Mouse (Mus musculus) limb, embryonic 14.5 days (tissue): ENCODE data around the gene BC067074. TPM values are rescaled to one million over a fixed set of nuclear protein-coding genes. Genes with fewer than 3 reads are reported as not detected.

Experiments
- ATAC-seq: fragments of 200-750 bp; cut with Nextera tagmentation; 2 replicates; pipeline ENCODE4 v1.8.0; 2017; ENCODE audit warnings: low read depth, moderate number of reproducible peaks, moderate TSS enrichment; ENCODE audit not compliant: low FRiP score
- DNase-seq: peaks from one replicate; pipeline ENCODE4 v3.0.0-alpha.2; 2015; ENCODE audit warnings: low spot score
- H3K27ac ChIP-seq: fragments of 300-500 bp; sonication (generic); replicated peaks from 2 replicates; pipeline ENCODE4 v1.5.1; 2014; ENCODE audit warnings: low read depth, mild to moderate bottlenecking, low read length, moderate library complexity, mixed read lengths
- H3K27me3 ChIP-seq: fragments of 300-500 bp; sonication (generic); 2 replicates; pipeline ENCODE4 v1.6.1; 2014; ENCODE audit warnings: low read length, mixed read lengths; ENCODE audit not compliant: control insufficient read depth, insufficient read depth
- H3K36me3 ChIP-seq: fragments of 300-500 bp; sonication (generic); 2 replicates; pipeline ENCODE4 v1.6.1; 2014; ENCODE audit warnings: mild to moderate bottlenecking, low read length, moderate library complexity, mixed read lengths; ENCODE audit not compliant: control insufficient read depth, insufficient read depth
- H3K4me1 ChIP-seq: fragments of 300-500 bp; sonication (generic); 2 replicates; pipeline ENCODE4 v1.6.1; 2014; ENCODE audit warnings: antibody characterized with exemption, low read length, mixed read lengths; ENCODE audit not compliant: control insufficient read depth, insufficient read depth
- H3K4me2 ChIP-seq: fragments of 300-500 bp; sonication (generic); replicated peaks from 2 replicates; pipeline ENCODE4 v1.6.1; 2014; ENCODE audit warnings: low read depth, mild to moderate bottlenecking, low read length, moderate library complexity; ENCODE audit not compliant: severe bottlenecking
- H3K4me3 ChIP-seq: fragments of 300-500 bp; sonication (generic); replicated peaks from 2 replicates; pipeline ENCODE4 v1.5.1; 2014; ENCODE audit warnings: low read length
- H3K9ac ChIP-seq: fragments of 300-500 bp; sonication (generic); 2 replicates; pipeline ENCODE4 v1.6.1; 2014; ENCODE audit warnings: mild to moderate bottlenecking, low read depth, low read length, moderate library complexity; ENCODE audit not compliant: severe bottlenecking
- H3K9me3 ChIP-seq: fragments of 300-500 bp; sonication (generic); 2 replicates; pipeline ENCODE4 v1.6.1; 2016; ENCODE audit warnings: low read length; ENCODE audit not compliant: control insufficient read depth
- POLR2A ChIP-seq: fragments of 200-500 bp; IDR thresholded peaks from 2 replicates; pipeline ENCODE4 v1.8.0; 2012; ENCODE audit warnings: inconsistent platforms, mild to moderate bottlenecking, moderate library complexity, borderline replicate concordance; ENCODE audit not compliant: insufficient read depth, insufficient read length; ENCODE audit errors: extremely low read depth
- WGBS: fragments of 180-500 bp; shearing (Covaris S2); extraction: QIAGEN DNeasy Blood & Tissue Kit; methylation state at CpG from one replicate; pipeline ENCODE4 v1.1.7; 2014; 5-methylcytosine and 5-hydroxymethylcytosine counted together
- polyA plus RNA-seq, 2 experiments: library from polyadenylated mRNA; depleted of rRNA in 1 of 2; stranded (reverse) in 1 of 2; unstranded in 1 of 2; fragments of >200 nt; fragmentation: Nextera tagmentation in 1 of 2; extraction: Ambion mirVana in 1 of 2; gene quantifications; 2 replicates each; pipeline versions ENCODE4 v1.2.1 to v1.2.3; 2012 to 2014

The BC067074 gene
- polyA plus RNA-seq, 2 experiments: 8.6 to 21.9 TPM

DNA sequence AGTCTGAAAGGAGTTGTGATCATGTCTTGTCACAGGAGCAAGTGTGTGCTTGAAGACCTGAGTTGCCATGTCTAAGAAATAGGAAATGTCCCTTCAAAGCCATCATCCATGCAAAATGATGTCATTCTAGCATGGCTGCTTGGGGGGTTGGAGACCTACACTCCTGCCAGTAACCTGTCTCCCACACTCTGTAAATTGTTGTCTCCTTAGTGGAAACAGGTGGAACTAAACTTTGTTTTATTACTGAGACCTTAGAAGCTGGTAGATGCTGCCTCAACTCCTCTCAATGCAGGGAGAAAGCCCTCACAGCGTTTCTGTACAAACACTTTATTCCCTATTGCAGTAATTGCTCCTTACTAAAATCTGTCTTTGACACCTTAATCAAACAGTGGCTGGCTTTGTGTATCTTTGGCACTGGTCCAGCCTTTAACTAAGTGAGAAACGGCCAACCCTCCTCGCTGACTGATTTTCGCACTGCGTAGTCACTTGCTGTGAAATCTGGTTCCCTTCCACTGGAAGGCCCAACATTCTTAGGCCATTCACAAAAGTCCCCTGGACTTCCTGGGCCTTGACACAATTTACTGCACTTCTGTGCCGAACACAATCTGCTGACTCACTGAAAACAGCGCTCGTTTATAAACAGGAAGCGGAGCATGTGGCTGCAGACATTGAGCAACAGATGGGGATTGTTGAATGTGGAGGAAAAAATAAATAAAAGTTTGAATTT, 125.0 kb downstream of the BC067074 start:
- Histone ChIP-seq H3K4me3 (no peak overlapping the region), H3K36me3 (no peaks in the 10 kb centered on the region), H3K4me1 (peaks cover 4% of the 10 kb centered on the region; the same call in 1 of the 2 replicates), H3K27ac (0 out of 2 replicates have a peak overlapping the region, but pooled peaks have one; percentile 22), H3K27me3 (no peaks in the 10 kb centered on the region), H3K9me3 (no peaks in the 10 kb centered on the region), H3K4me2 (no peak overlapping the region), H3K9ac (no peak overlapping the region)
- peak; percentile 53; the same call in 1 of the 2 replicates for ATAC-seq
- TF ChIP-seq POLR2A: no peak
- DNase-seq: peak; percentile 42
- 23% methylated on average over 9 of the region's 9 CpGs for WGBS

DNA sequence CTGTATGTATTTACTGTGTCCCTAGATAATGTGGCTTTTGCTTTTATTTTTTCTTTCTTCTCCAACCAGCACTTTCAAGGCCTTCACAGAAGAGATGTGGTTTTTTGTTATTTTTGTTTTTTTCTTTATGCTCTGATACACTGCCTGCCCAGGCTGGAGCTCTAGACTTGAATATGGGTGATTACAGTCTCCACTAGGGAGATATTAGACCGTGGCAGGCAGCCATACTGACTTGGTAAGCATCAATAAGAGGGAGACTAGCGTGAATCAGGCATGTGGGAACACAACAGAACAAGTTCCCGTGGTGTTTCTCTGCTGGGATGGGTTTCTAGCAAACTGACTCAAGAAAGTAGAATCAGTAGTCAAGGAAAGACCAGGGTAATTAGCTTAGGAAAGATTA, 125.7 kb downstream of the BC067074 start:
- Histone ChIP-seq H3K9ac (no peak overlapping the region), H3K36me3 (no peaks in the 10 kb centered on the region), H3K9me3 (no peaks in the 10 kb centered on the region), H3K27me3 (no peaks in the 10 kb centered on the region), H3K4me2 (no peak overlapping the region), H3K27ac (no peak overlapping the region), H3K4me1 (peaks cover 4% of the 10 kb centered on the region; the same call in 1 of the 2 replicates), H3K4me3 (no peak overlapping the region)
- DNase-seq (no peak), ATAC-seq (no peak)
- TF ChIP-seq POLR2A: no peak
- whole genome bisulfite sequencing: 53% methylated on average over 3 of the region's 3 CpGs

DNA sequence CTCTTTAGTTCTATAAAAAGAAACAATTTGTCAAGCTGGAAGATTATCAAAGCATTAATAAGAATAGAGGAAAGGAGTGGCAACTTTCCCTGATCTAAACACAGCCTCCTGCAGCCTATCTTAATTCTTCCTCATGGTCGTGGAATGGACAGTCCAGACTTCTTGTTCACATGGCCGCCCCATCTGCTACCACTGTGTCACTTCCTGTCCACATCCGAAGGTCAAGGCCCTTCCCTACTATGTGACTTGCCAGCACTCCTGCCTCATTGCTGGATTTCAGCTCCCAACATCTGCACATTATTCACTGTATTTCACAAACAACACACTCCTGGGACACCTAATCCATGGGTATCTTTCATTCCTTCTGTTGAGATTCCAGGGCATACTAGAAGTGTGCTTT, 128.5 kb downstream of the BC067074 start:
- TF ChIP-seq POLR2A: no peak
- Histone ChIP-seq H3K9ac (no peak overlapping the region), H3K4me3 (no peak overlapping the region), H3K27ac (no peak overlapping the region), H3K9me3 (no peaks in the 10 kb centered on the region), H3K4me1 (peaks cover 4% of the 10 kb centered on the region; the same call in 1 of the 2 replicates), H3K27me3 (no peaks in the 10 kb centered on the region), H3K4me2 (no peak overlapping the region), H3K36me3 (no peaks in the 10 kb centered on the region)
- 60% methylated on average over 3 of the region's 3 CpGs for WGBS
- no peak for DNase-seq
- no peak for ATAC-seq

DNA sequence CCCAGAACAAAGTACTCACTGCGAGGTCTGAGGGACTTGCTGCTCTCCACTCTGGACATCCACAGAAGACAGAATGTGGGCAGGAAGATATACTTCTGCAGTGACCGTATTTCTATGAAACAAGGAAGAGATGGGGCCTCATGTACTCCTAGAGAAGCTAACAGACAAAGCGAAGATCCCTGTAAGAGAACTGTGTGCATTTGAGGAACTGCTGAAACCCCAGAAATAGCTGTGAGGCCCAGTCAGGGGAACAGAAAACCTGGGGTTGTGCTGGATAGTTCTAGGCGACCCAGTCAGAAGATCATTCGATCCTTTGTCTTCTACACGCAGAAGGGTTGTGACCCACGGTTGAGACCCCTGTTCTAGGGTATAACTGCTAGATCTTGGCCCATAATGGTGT, 130.9 kb downstream of the BC067074 start:
- DNase-seq (no peak), ATAC-seq (no peak)
- no peak overlapping the region for H3K27ac ChIP-seq
- H3K36me3 ChIP-seq: no peaks in the 10 kb centered on the region
- H3K27me3 ChIP-seq: no peaks in the 10 kb centered on the region
- no peak overlapping the region for H3K9ac ChIP-seq
- WGBS: 85% methylated on average over 7 of the region's 7 CpGs
- peaks cover 2% of the 10 kb centered on the region; the same call in 1 of the 2 replicates for H3K4me1 ChIP-seq
- TF ChIP-seq POLR2A: no peak
- no peak overlapping the region for H3K4me3 ChIP-seq
- H3K9me3 ChIP-seq: no peaks in the 10 kb centered on the region
- H3K4me2 ChIP-seq: no peak overlapping the region

DNA sequence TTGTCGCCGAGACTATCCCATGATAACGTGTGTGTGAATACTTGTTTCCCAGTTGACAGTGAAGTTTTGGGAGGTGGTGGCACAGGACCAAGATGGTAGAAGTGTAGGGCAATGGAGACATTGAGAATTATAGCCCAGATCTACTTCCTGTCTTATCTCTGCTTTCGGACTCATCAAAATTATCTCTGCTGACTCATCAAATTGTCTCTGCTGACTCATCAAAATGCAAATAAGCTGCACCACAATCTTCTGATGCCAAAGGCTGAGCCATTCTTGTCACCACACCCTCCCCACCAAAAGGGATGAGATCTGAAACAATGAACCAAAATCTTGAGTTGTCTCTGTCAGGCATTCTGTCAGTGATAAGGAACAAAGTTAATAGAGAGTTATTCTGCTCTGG, 132.9 kb downstream of the BC067074 start:
- 92% methylated on average over 4 of the region's 4 CpGs for WGBS
- TF ChIP-seq POLR2A: no peak
- no peaks in the 10 kb centered on the region for H3K36me3 ChIP-seq
- H3K9ac ChIP-seq: no peak overlapping the region
- H3K4me1 ChIP-seq: no peaks in the 10 kb centered on the region
- H3K4me3 ChIP-seq: no peak overlapping the region
- no peak overlapping the region for H3K27ac ChIP-seq
- H3K4me2 ChIP-seq: no peak overlapping the region
- DNase-seq (no peak), ATAC-seq (no peak)
- no peaks in the 10 kb centered on the region for H3K9me3 ChIP-seq
- H3K27me3 ChIP-seq: no peaks in the 10 kb centered on the region

Other genes starting within 250 kb of the BC067074 start
- 76.4 and 132 TPM in 2 replicates for gene Gpx8, start 246.7 kb upstream of the BC067074 start, polyA plus RNA-seq (2012; rRNA removed)
- 218 and 220 TPM in 2 replicates for gene Gpx8, start 246.7 kb upstream of the BC067074 start, polyA plus RNA-seq (2014; fragmentation: Nextera tagmentation; extraction: Ambion mirVana)
- gene Gzma, start 192.2 kb upstream of the BC067074 start, polyA plus RNA-seq (2012; rRNA removed): 0.16 TPM in 1 of 2 replicates, not detected in the other
- gene Gzma, start 192.2 kb upstream of the BC067074 start, polyA plus RNA-seq (2014; fragmentation: Nextera tagmentation; extraction: Ambion mirVana): not detected in 2 replicates
- 2.0 and 2.2 TPM in 2 replicates for gene Esm1, start 83.5 kb upstream of the BC067074 start, polyA plus RNA-seq (2012; rRNA removed)
- gene Esm1, start 83.5 kb upstream of the BC067074 start, polyA plus RNA-seq (2014; fragmentation: Nextera tagmentation; extraction: Ambion mirVana): 2.2 and 2.3 TPM in 2 replicates
- not detected in 2 replicates for gene Gzmk, start 67.3 kb upstream of the BC067074 start, polyA plus RNA-seq (2012; rRNA removed)
- 0.25 TPM in 1 of 2 replicates, not detected in the other for gene Gzmk, start 67.3 kb upstream of the BC067074 start, polyA plus RNA-seq (2014; fragmentation: Nextera tagmentation; extraction: Ambion mirVana)